Mouse (Mus musculus) thymus, adult 2 months (tissue): Measurements from ENCODE around the gene Pnpla5.

ENCODE experiments used
- CTCF ChIP-seq: fragments of 200-500 bp; IDR thresholded peaks from 2 replicates; pipeline ENCODE4 v1.5.1; 2012; ENCODE audit warnings: mild to moderate bottlenecking, control low read depth, low read length, moderate library complexity, borderline replicate concordance; ENCODE audit not compliant: control insufficient read depth, poor library complexity, insufficient read depth; ENCODE audit errors: extremely low read depth
- POLR2A ChIP-seq: fragments of 200-500 bp; IDR thresholded peaks from 2 replicates; pipeline ENCODE4 v1.6.1; 2012; ENCODE audit warnings: mild to moderate bottlenecking, low read length, control low read depth, moderate library complexity; ENCODE audit not compliant: control insufficient read depth, poor library complexity, insufficient read depth; ENCODE audit errors: extremely low read depth

GRCm38 (mm10) chr15:84166818-84167217, 43.8 kb upstream of the Pnpla5 start:
- no peak for TF ChIP-seq CTCF
- no peak for TF ChIP-seq POLR2A
